Mouse (Mus musculus): Measurements from ENCODE around the gene Rims3.

- TF ChIP-seq CTCF (IDR thresholded peaks at IDR 0.05; ENCODE audit: low read depth) (no peak), EP300 (IDR thresholded peaks at IDR 0.05; ENCODE audit: low read depth) (no peak)
These were observed 34.7 kb upstream of the Rims3 start for GRCm38 (mm10) chr4:120819871-120820270.

Measured in heart, postnatal 0 days (tissue).